Mouse (Mus musculus): Measurements from ENCODE around the gene Hps4. TPM values are rescaled to one million over a fixed set of nuclear protein-coding genes. Genes with fewer than 3 reads are reported as not detected.

The Hps4 gene
- 10 to 100 TPM; 19.1 to 19.7 TPM for total RNA-seq (2023)

GRCm38 (mm10) chr5:112342463-112343204 lies at the start of gene Hps4, which contains the start of gene Srrd:
Gene Hps4, plus strand, starts transcription at chr5:112343083.
Gene Srrd, minus strand, starts transcription at chr5:112343040.

DNA sequence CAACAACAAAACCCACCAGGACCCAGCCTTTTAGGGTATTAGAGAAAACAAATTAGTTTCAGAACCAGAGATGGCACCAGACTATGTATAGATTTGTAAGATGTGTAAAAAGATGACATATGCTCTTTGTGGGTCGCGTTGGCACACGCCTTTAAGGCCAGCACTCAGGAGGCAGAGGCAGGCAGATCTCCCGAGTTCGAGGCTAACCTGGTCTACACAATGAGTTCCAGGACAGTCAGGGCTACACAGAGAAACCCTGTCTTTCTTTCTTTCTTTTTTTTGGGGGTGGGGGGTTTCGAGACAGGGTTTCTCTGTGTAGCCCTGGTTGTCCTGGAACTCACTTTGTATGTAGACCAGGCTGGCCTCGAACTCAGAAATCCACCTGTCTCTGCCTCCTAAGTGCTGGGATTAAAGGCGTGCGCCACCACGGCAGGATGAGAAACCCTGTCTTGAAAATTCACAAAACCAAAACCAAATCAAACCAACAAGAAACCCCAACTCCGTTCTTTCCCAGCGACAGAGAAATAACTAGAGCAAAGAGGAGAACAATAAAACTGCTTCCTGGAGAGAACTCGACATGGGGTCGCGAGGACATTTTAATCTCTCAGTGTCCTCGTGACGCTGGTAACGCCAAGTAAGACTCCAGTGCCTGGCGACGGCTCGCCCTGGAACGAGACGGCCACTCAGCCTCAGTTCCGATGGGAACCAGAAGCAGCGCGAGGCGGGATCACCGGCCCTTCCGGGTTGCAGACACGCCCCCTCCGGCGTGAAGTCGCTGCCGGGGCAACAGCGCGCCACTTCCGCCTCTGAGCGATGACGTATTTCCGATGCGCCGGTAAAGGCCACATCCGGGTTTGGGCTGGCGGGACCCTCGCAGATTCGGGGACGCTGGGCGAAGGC lies 17.1 kb upstream of the Hps4 start, which contains the start of gene Tfip11:
Gene Tfip11 (plus strand): TSS at position 813 of the 900 bp plus-strand sequence.

DNA sequence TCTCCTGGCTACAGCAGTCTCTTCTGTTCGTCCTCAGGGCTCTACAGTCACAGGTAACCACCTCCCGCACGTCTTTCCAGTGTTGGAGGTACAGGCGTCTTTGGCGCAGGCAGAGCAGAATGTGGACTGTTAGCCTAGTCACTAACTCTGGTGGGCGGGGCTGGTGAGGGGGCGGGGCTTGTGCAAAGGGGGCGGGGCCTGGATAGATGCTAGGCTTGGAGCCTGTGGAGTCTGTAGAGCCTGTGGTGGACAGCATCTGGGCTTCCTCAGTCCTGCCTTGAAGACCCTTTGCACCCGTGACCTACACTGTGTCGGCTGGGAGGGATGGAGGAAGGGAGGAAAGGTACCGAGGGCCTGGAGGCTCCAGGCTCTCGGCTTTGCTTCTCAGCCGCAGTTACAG lies 13.0 kb downstream of the Hps4 start, which contains the start of gene Gm6583:
Gene Gm6583 (minus strand): TSS at position 124 of the 400 bp plus-strand sequence.

DNA sequence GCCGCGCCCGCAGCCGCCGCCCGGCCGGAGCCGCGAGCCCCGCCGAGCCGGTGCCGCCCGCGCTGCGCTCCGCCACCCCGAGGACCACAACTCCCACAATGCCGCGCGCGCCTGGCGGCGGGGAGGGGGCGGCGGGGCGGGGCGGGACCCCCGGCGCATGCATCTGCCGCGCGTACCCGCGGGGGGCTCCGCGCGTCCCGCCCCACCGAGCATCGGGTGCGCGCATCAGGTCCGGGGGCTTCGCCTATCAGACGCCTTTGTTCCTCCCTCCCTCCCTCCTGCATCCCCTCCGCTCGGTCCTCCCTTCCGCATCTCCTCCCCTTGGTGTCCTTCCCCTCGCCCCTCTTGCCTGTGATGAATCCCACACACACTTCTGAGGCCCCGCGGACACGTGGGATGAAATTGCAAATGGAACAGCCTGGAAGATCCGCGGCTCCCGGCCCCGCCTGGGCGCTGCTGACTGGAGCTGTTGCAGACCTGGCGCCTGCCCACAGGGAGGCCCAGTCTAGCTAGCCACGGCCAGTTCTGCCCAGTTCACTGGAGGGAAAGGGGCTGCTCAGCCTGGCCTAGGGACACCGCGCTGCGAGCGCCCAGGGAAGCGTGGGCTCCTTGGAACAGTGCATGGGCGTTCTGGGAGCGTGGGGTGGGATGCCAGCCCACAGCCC lies 52.0 kb downstream of the Hps4 start, which contains the start of gene Asphd2:
Gene Asphd2 (minus strand): TSS at position 88 of the 665 bp plus-strand sequence.

Other genes starting within 250 kb of the Hps4 start
- gene Cryba4, start 90.6 kb upstream of the Hps4 start, total RNA-seq (2023), result 1 to 10 TPM; 2.4 to 2.7 TPM
- gene Crybb1, start 87.3 kb upstream of the Hps4 start, total RNA-seq (2023), result 1 to 10 TPM in 1 of 2 experiments, under 1 TPM in 1; 0.81 to 1.9 TPM
- gene Tpst2, start 66.4 kb upstream of the Hps4 start, total RNA-seq (2023), result 10 to 100 TPM; 76.1 to 84.8 TPM
- 10 to 100 TPM; 68.7 to 74.6 TPM for gene Tfip11, start 16.7 kb upstream of the Hps4 start, total RNA-seq (2023)
- gene Srrd, start within 50 bp of the Hps4 start, total RNA-seq (2023), result 10 to 100 TPM; 16.1 to 20.2 TPM
- not detected for gene Gm6583, start 12.9 kb downstream of the Hps4 start, total RNA-seq (2023)
- gene Asphd2, start 51.8 kb downstream of the Hps4 start, total RNA-seq (2023), result not detected
- not detected for gene Gm6588, start 106.3 kb downstream of the Hps4 start, total RNA-seq (2023)
- gene Sez6l, start 234.1 kb downstream of the Hps4 start, total RNA-seq (2023), result not detected

Data from neutrophil, adult 83 days (primary cell).